Comparison of ENCODE assay signal across 9 mouse cellular contexts in genomic region chr16:78452303-78452702, GRCm38 (mm10).
DNase-seq lines count a peak whose midpoint lies in the region; ATAC-seq and TF ChIP-seq lines count a peak whose summit lies in the region.
"Had no signal": no experiment of that assay in that cellular context is flagged by ENCODE, and none has a peak within 500 bp of the region (broad histone marks: within the 10 kb centered on the region; RNA-seq: fewer than 3 reads in every experiment).

No protein-coding gene starts in this region.

- no peak overlapping the region for H3K4me2 ChIP-seq in heart, embryonic 12.5 days
- no peak overlapping the region for H3K4me2 ChIP-seq in hindbrain, postnatal 0 days (ENCODE audit: low read depth, low read length)

- WGBS in heart, embryonic 12.5 days = 12% methylated on average over 10 of the region's 10 CpGs
- 5% methylated on average over 10 of the region's 10 CpGs for WGBS in hindbrain, postnatal 0 days

- peak; percentile 90 for TF ChIP-seq CTCF in hindbrain, postnatal 0 days (IDR thresholded peaks at IDR 0.05; ENCODE audit: low read depth)

- no peaks in the 10 kb centered on the region for H3K36me3 ChIP-seq in heart, embryonic 12.5 days
- no peaks in the 10 kb centered on the region for H3K36me3 ChIP-seq in hindbrain, postnatal 0 days (ENCODE audit: insufficient read depth, low read length)

- peaks cover 6% of the 10 kb centered on the region; the same call in 1 of the 2 replicates for H3K9me3 ChIP-seq in heart, embryonic 12.5 days (replicated peaks)
- H3K9me3 ChIP-seq in hindbrain, postnatal 0 days (ENCODE audit: low read length) = no peaks in the 10 kb centered on the region

- H3K4me3 ChIP-seq in heart, embryonic 12.5 days = no peak overlapping the region
- H3K4me3 ChIP-seq in hindbrain, postnatal 0 days (ENCODE audit: low read length) = no peak overlapping the region

- H3K4me1 ChIP-seq in heart, embryonic 12.5 days (replicated peaks) = no peaks in the 10 kb centered on the region
- no peaks in the 10 kb centered on the region for H3K4me1 ChIP-seq in hindbrain, postnatal 0 days (ENCODE audit: insufficient read depth, low read length)

- no peak overlapping the region for H3K9ac ChIP-seq in heart, embryonic 12.5 days
- H3K9ac ChIP-seq in hindbrain, postnatal 0 days (replicated peaks; ENCODE audit: low read length) = no peak overlapping the region

- H3K27me3 ChIP-seq in heart, embryonic 12.5 days (replicated peaks) = no peaks in the 10 kb centered on the region
- no peaks in the 10 kb centered on the region for H3K27me3 ChIP-seq in hindbrain, postnatal 0 days (ENCODE audit: insufficient read depth, low read length)

- no peak for ATAC-seq in heart, embryonic 12.5 days (ENCODE audit: insufficient number of reproducible peaks, low FRiP score)
- ATAC-seq in hindbrain, postnatal 0 days = no peak
- peak; percentile 97 for ATAC-seq in megakaryocyte, adult 5-6 weeks (ENCODE audit: poor library complexity, severe bottlenecking)

- H3K27ac ChIP-seq in heart, embryonic 12.5 days (ENCODE audit: poor library complexity, severe bottlenecking) = no peak overlapping the region
- H3K27ac ChIP-seq in hindbrain, postnatal 0 days = no peak overlapping the region
- H3K27ac ChIP-seq: macrophage had no signal

- DNase-seq in heart, adult 18-20 months = peak; percentile 61 to 80
- peak; percentile 33 for DNase-seq in urinary bladder, postnatal 25 days (ENCODE audit: low spot score)
- DNase-seq in urinary bladder, adult 18-20 months (ENCODE audit: low spot score in 2 of 2) = no peak
- DNase-seq in embryo, embryonic 10.5 days (ENCODE audit: low spot score) = peak; percentile 94
- DNase-seq in hindbrain, postnatal 0 days (ENCODE audit: low spot score) = peak; percentile 94
- peak; percentile 18 to 22 for DNase-seq in thymus, postnatal 36 days

Comparison
In these comparisons a context has a peak if more than half of its experiments do, and no peak if none do; other contexts are left out.
1. DNase-seq: peak in heart, adult 18-20 months (2 of 2), urinary bladder, postnatal 25 days (single experiment), embryo, embryonic 10.5 days (single experiment), hindbrain, postnatal 0 days (single experiment) and thymus, postnatal 36 days (2 of 2); none in urinary bladder, adult 18-20 months (0 of 2).